Mouse (Mus musculus) limb, embryonic 12.5 days (tissue): ENCODE measurements around the gene Acoxl. TPM values are rescaled to one million over a fixed set of nuclear protein-coding genes. Genes with fewer than 3 reads are reported as not detected.

Experiments used
- ATAC-seq: fragments of 200-750 bp; cut with Nextera tagmentation; 2 replicates; pipeline ENCODE4 v1.8.0; 2017; ENCODE audit warnings: low read depth, moderate TSS enrichment; ENCODE audit not compliant: insufficient number of reproducible peaks, insufficient read depth, low FRiP score, low TSS enrichment
- H3K27ac ChIP-seq: fragments of 300-500 bp; sonication (generic); 2 replicates; pipeline ENCODE4 v1.5.1; 2016; ENCODE audit warnings: mild to moderate bottlenecking, moderate library complexity
- H3K27me3 ChIP-seq: fragments of 300-500 bp; sonication (generic); 2 replicates; pipeline ENCODE4 v1.6.1; 2016; ENCODE audit warnings: mild to moderate bottlenecking, moderate library complexity
- H3K36me3 ChIP-seq: fragments of 300-500 bp; sonication (generic); 2 replicates; pipeline ENCODE4 v1.6.1; 2016; ENCODE audit warnings: mild to moderate bottlenecking, moderate library complexity
- H3K4me1 ChIP-seq: fragments of 300-500 bp; sonication (generic); replicated peaks from 2 replicates; pipeline ENCODE4 v1.6.1; 2016
- H3K4me2 ChIP-seq: fragments of 300-500 bp; sonication (generic); 2 replicates; pipeline ENCODE4 v1.6.1; 2016; ENCODE audit warnings: mild to moderate bottlenecking, moderate library complexity
- H3K4me3 ChIP-seq: fragments of 300-500 bp; sonication (generic); replicated peaks from 2 replicates; pipeline ENCODE4 v1.5.1; 2016; ENCODE audit warnings: mild to moderate bottlenecking
- H3K9ac ChIP-seq: fragments of 300-500 bp; sonication (generic); replicated peaks from 2 replicates; pipeline ENCODE4 v1.6.1; 2016; ENCODE audit warnings: mild to moderate bottlenecking, moderate library complexity
- H3K9me3 ChIP-seq: fragments of 300-500 bp; sonication (generic); 2 replicates; pipeline ENCODE4 v1.6.1; 2016; ENCODE audit warnings: mild to moderate bottlenecking, moderate library complexity
- WGBS: fragments of 180-500 bp; shearing (Covaris S2); methylation state at CpG from one replicate; pipeline ENCODE4 v1.1.7; 2016; 5-methylcytosine and 5-hydroxymethylcytosine counted together
- polyA plus RNA-seq: library from polyadenylated mRNA; unstranded; fragments of >200 nt; fragmentation: Nextera tagmentation; extraction: Ambion mirVana; gene quantifications from 2 replicates; pipeline ENCODE4 v1.2.1, GENCODE M21; 2016

The Acoxl gene
- polyA plus RNA-seq, 1 experiment from 2014 or later, result 0.16 TPM

GRCm38 (mm10) chr2:128084607-128085006, 245.9 kb downstream of the Acoxl start:
- Histone ChIP-seq H3K9ac (no peak overlapping the region), H3K36me3 (no peaks in the 10 kb centered on the region), H3K4me1 (peaks cover 9% of the 10 kb centered on the region; the same call in 1 of the 2 replicates), H3K4me3 (no peak overlapping the region), H3K9me3 (no peaks in the 10 kb centered on the region), H3K27me3 (no peaks in the 10 kb centered on the region), H3K27ac (no peak overlapping the region), H3K4me2 (no peak overlapping the region)
- ATAC-seq, result no peak
- WGBS, result 88% methylated on average over 5 of the region's 5 CpGs

- no peak overlapping the region for H3K4me3 ChIP-seq
- WGBS, result 100% methylated on average over 1 of the region's 1 CpGs
Observed at GRCm38 (mm10) chr2:128085481-128085880, 246.8 kb downstream of the Acoxl start.

GRCm38 (mm10) chr2:128086301-128086886, 247.7 kb downstream of the Acoxl start:
- Histone ChIP-seq H3K4me3 (no peak overlapping the region), H3K27ac (no peak overlapping the region), H3K9ac (no peak overlapping the region), H3K4me1 (peaks cover 9% of the 10 kb centered on the region; the same call in 1 of the 2 replicates), H3K9me3 (no peaks in the 10 kb centered on the region), H3K27me3 (no peaks in the 10 kb centered on the region), H3K36me3 (no peaks in the 10 kb centered on the region), H3K4me2 (no peak overlapping the region)
- 59% methylated on average over 14 of the region's 14 CpGs for WGBS
- no peak for ATAC-seq

More at GRCm38 (mm10) chr2:128085481-128085880, 246.8 kb downstream of the Acoxl start:
- Histone ChIP-seq H3K9me3 (no peaks in the 10 kb centered on the region), H3K27me3 (no peaks in the 10 kb centered on the region), H3K27ac (no peak overlapping the region), H3K9ac (no peak overlapping the region), H3K4me2 (no peak overlapping the region), H3K36me3 (no peaks in the 10 kb centered on the region), H3K4me1 (peaks cover 9% of the 10 kb centered on the region; the same call in 1 of the 2 replicates)
- no peak for ATAC-seq

- H3K27me3 ChIP-seq, result no peaks in the 10 kb centered on the region
- peaks cover 9% of the 10 kb centered on the region; the same call in 1 of the 2 replicates for H3K4me1 ChIP-seq
- no peak overlapping the region for H3K4me2 ChIP-seq
- ATAC-seq, result no peak
- 75% methylated on average over 7 of the region's 7 CpGs for WGBS
- no peak overlapping the region for H3K4me3 ChIP-seq
- H3K9ac ChIP-seq, result no peak overlapping the region
- no peak overlapping the region for H3K27ac ChIP-seq
- no peaks in the 10 kb centered on the region for H3K36me3 ChIP-seq
- no peaks in the 10 kb centered on the region for H3K9me3 ChIP-seq
Observed at GRCm38 (mm10) chr2:128086996-128087526, 248.4 kb downstream of the Acoxl start.

- no peak overlapping the region for H3K4me2 ChIP-seq
- H3K27me3 ChIP-seq, result no peaks in the 10 kb centered on the region
- no peak overlapping the region for H3K4me3 ChIP-seq
- H3K27ac ChIP-seq, result no peak overlapping the region
- H3K36me3 ChIP-seq, result no peaks in the 10 kb centered on the region
- no peak for ATAC-seq
- no peaks in the 10 kb centered on the region for H3K9me3 ChIP-seq
- peaks cover 9% of the 10 kb centered on the region; the same call in 1 of the 2 replicates for H3K4me1 ChIP-seq
- 83% methylated on average over 8 of the region's 8 CpGs for WGBS
- no peak overlapping the region for H3K9ac ChIP-seq
Observed at GRCm38 (mm10) chr2:128087798-128088545, 249.3 kb downstream of the Acoxl start.

GRCm38 (mm10) chr2:128090283-128090885, 251.7 kb downstream of the Acoxl start:
- WGBS, result 87% methylated on average over 6 of the region's 6 CpGs
- no peaks in the 10 kb centered on the region for H3K27me3 ChIP-seq
- ATAC-seq, result no peak
- no peaks in the 10 kb centered on the region for H3K36me3 ChIP-seq
- peaks cover 9% of the 10 kb centered on the region; the same call in 1 of the 2 replicates for H3K4me1 ChIP-seq
- no peak overlapping the region for H3K4me2 ChIP-seq
- no peak overlapping the region for H3K9ac ChIP-seq
- no peaks in the 10 kb centered on the region for H3K9me3 ChIP-seq
- H3K27ac ChIP-seq, result no peak overlapping the region
- no peak overlapping the region for H3K4me3 ChIP-seq

- WGBS, result 85% methylated on average over 11 of the region's 11 CpGs
Observed at GRCm38 (mm10) chr2:128091431-128092369, 253.0 kb downstream of the Acoxl start.

GRCm38 (mm10) chr2:128092451-128092850, 253.8 kb downstream of the Acoxl start:
- ATAC-seq, result no peak
- 95% methylated on average over 2 of the region's 2 CpGs for WGBS
- no peaks in the 10 kb centered on the region for H3K9me3 ChIP-seq
- H3K27ac ChIP-seq, result no peak overlapping the region
- no peaks in the 10 kb centered on the region for H3K27me3 ChIP-seq
- H3K4me3 ChIP-seq, result no peak overlapping the region
- no peaks in the 10 kb centered on the region for H3K36me3 ChIP-seq
- no peak overlapping the region for H3K9ac ChIP-seq
- H3K4me1 ChIP-seq, result no peaks in the 10 kb centered on the region
- H3K4me2 ChIP-seq, result no peak overlapping the region

More at GRCm38 (mm10) chr2:128091431-128092369, 253.0 kb downstream of the Acoxl start:
- H3K27me3 ChIP-seq, result no peaks in the 10 kb centered on the region
- ATAC-seq, result no peak
- no peaks in the 10 kb centered on the region for H3K9me3 ChIP-seq
- 0 out of 2 replicates have a peak, but pooled peaks cover 2% of the 10 kb centered on the region for H3K4me1 ChIP-seq
- H3K4me2 ChIP-seq, result no peak overlapping the region
- H3K36me3 ChIP-seq, result no peaks in the 10 kb centered on the region
- H3K4me3 ChIP-seq, result no peak overlapping the region
- no peak overlapping the region for H3K27ac ChIP-seq
- no peak overlapping the region for H3K9ac ChIP-seq

GRCm38 (mm10) chr2:128094196-128094595, 255.5 kb downstream of the Acoxl start:
- H3K4me3 ChIP-seq, result no peak overlapping the region
- H3K36me3 ChIP-seq, result no peaks in the 10 kb centered on the region
- no peak overlapping the region for H3K27ac ChIP-seq
- no peaks in the 10 kb centered on the region for H3K9me3 ChIP-seq
- H3K4me1 ChIP-seq, result 0 out of 2 replicates have a peak, but pooled peaks cover 3% of the 10 kb centered on the region
- no peak overlapping the region for H3K9ac ChIP-seq
- no peaks in the 10 kb centered on the region for H3K27me3 ChIP-seq
- no peak for ATAC-seq
- no peak overlapping the region for H3K4me2 ChIP-seq
- 82% methylated on average over 5 of the region's 5 CpGs for WGBS

- Histone ChIP-seq H3K4me3 (no peak overlapping the region), H3K36me3 (no peaks in the 10 kb centered on the region), H3K4me1 (0 out of 2 replicates have a peak, but pooled peaks cover 3% of the 10 kb centered on the region), H3K9me3 (no peaks in the 10 kb centered on the region), H3K27ac (no peak overlapping the region), H3K9ac (no peak overlapping the region), H3K4me2 (no peak overlapping the region), H3K27me3 (no peaks in the 10 kb centered on the region)
- ATAC-seq, result no peak
- 63% methylated on average over 2 of the region's 2 CpGs for WGBS
Observed at GRCm38 (mm10) chr2:128094602-128095001, 255.9 kb downstream of the Acoxl start.
